ENCODE assay signal across 18 mouse cellular contexts in genomic region chr15:77533216-77533615, GRCm38 (mm10). TPM values are rescaled to one million over a fixed set of nuclear protein-coding genes. Genes with fewer than 3 reads are reported as not detected.
"Had no signal": no experiment of that assay in that cellular context is flagged by ENCODE, and none has a peak within 500 bp of the region (broad histone marks: within the 10 kb centered on the region; RNA-seq: fewer than 3 reads in every experiment).

Apol7c (minus strand) TSS chr15:77533316.

- H3K36me3 ChIP-seq: liver, embryonic 13.5 days; liver, embryonic 15.5 days; lung, embryonic 15.5 days; midbrain, embryonic 13.5 days; midbrain, embryonic 15.5 days; neural tube, embryonic 12.5 days had no signal

- H3K4me3 ChIP-seq: liver, embryonic 13.5 days; liver, embryonic 15.5 days; lung, embryonic 15.5 days; megakaryocyte, embryonic 14.5 days; midbrain, embryonic 13.5 days; midbrain, embryonic 15.5 days; neural tube, embryonic 12.5 days had no signal

- DNase-seq: liver, embryonic 13.5 days; liver, postnatal 0 days; lung, adult 2 months; lung, postnatal 14 days; lung, postnatal 36 days; right cerebral cortex, postnatal 14 days; thymus, adult 18-20 months; thymus, postnatal 25 days had no signal

- H3K27ac ChIP-seq: liver, embryonic 13.5 days; liver, embryonic 15.5 days; lung, embryonic 15.5 days; macrophage; midbrain, embryonic 13.5 days; midbrain, embryonic 15.5 days; neural tube, embryonic 12.5 days had no signal

- H3K4me1 ChIP-seq: liver, embryonic 13.5 days; liver, embryonic 15.5 days; lung, embryonic 15.5 days; megakaryocyte, embryonic 14.5 days; midbrain, embryonic 13.5 days; midbrain, embryonic 15.5 days; neural tube, embryonic 12.5 days had no signal

- H3K27me3 ChIP-seq: liver, embryonic 13.5 days; liver, embryonic 15.5 days; lung, embryonic 15.5 days; megakaryocyte, embryonic 14.5 days; midbrain, embryonic 13.5 days; midbrain, embryonic 15.5 days; neural tube, embryonic 12.5 days had no signal

RNA-seq across cellular contexts. Expression of gene Apol7c, which starts in this region (rescaled TPM):
- polyA plus RNA-seq: liver, embryonic 13.5 days; liver, embryonic 15.5 days; liver, postnatal 0 days; midbrain, embryonic 11.5 days; midbrain, embryonic 13.5 days; midbrain, embryonic 15.5 days; midbrain, postnatal 0 days; neural tube, embryonic 12.5 days; neural tube, embryonic 14.5 days had no signal
